Mouse (Mus musculus) spleen, adult 10 weeks (tissue): ENCODE results near the gene Zzz3. TPM values are rescaled to one million over a fixed set of nuclear protein-coding genes. Genes with fewer than 3 reads are reported as not detected.

Experiments used
- polyA plus RNA-seq: library from polyadenylated mRNA; stranded (reverse); fragments of 350-450 nt; fragmentation: Illumina TruSeq; extraction: RNeasy Lipid Tissue Mini Kit (QIAGEN cat#74804); gene quantifications from one replicate; pipeline ENCODE4 v1.2.3, GENCODE M21; 2015; ENCODE audit warnings: low replicate concordance; ENCODE audit not compliant: insufficient read depth

Zzz3 gene
- polyA plus RNA-seq: 72.4 TPM

GRCm38 (mm10) chr3:152395350-152396277, at the start of gene Zzz3:
Gene Zzz3, plus strand, starts transcription at chr3:152395473.

GRCm38 (mm10) chr3:152345732-152346632, 49.3 kb upstream of the Zzz3 start, which contains the start of gene Usp33:
Gene Usp33, plus strand, starts transcription at chr3:152346478.

Other genes with a start within 250 kb of the Zzz3 start
- gene Gipc2, start 229.2 kb upstream of the Zzz3 start, polyA plus RNA-seq: 1.2 TPM
- 43.9 TPM for gene Dnajb4, start 185.2 kb upstream of the Zzz3 start, polyA plus RNA-seq
- gene Fubp1, start 185.1 kb upstream of the Zzz3 start, polyA plus RNA-seq: 217 TPM
- 20.7 TPM for gene Nexn, start 129.1 kb upstream of the Zzz3 start, polyA plus RNA-seq
- 18.7 TPM for gene Miga1, start 55.1 kb upstream of the Zzz3 start, polyA plus RNA-seq
- gene Usp33, start 49.0 kb upstream of the Zzz3 start, polyA plus RNA-seq: 72.5 TPM